Mouse (Mus musculus) C2C12 (cell line): ENCODE results near the gene Cntn6. TPM values are rescaled to one million over a fixed set of nuclear protein-coding genes. Genes with fewer than 3 reads are reported as not detected.

Source experiments
- H3K27me3 ChIP-seq: one replicate; pipeline ENCODE4 v1.6.1; 2011; ENCODE audit not compliant: control insufficient read depth, insufficient read depth, insufficient read length
- H3K36me3 ChIP-seq: one replicate; pipeline ENCODE4 v1.6.1; 2011; ENCODE audit not compliant: control insufficient read depth, insufficient read depth
- H3K4me3 ChIP-seq: one replicate; pipeline ENCODE4 v1.5.1; 2011; ENCODE audit warnings: mild to moderate bottlenecking, control low read depth; ENCODE audit not compliant: poor library complexity, insufficient read depth, severe bottlenecking
- H3K79me2 ChIP-seq: one replicate; pipeline ENCODE4 v1.6.1; 2011; ENCODE audit not compliant: control insufficient read depth, insufficient read depth
- H3K79me3 ChIP-seq: one replicate; pipeline ENCODE4 v1.6.1; 2011; ENCODE audit warnings: low read depth, control low read depth
- H3ac ChIP-seq: one replicate; pipeline ENCODE3; 2011; ENCODE audit warnings: low read depth; ENCODE audit not compliant: control insufficient read depth, insufficient read length
- CEBPB ChIP-seq: IDR thresholded peaks from one replicate; pipeline ENCODE4 v1.6.1; 2011; ENCODE audit warnings: low read depth, mild to moderate bottlenecking, control low read depth, moderate library complexity
- CTCF ChIP-seq: IDR thresholded peaks from one replicate; pipeline ENCODE4 v1.5.1; 2011; ENCODE audit not compliant: control insufficient read depth, insufficient read depth, insufficient read length
- FOSL1 ChIP-seq: IDR thresholded peaks from one replicate; pipeline ENCODE4 v1.8.0; 2011; ENCODE audit warnings: mild to moderate bottlenecking, low read length; ENCODE audit not compliant: poor library complexity, insufficient read depth, severe bottlenecking
- MAX ChIP-seq: IDR thresholded peaks from one replicate; pipeline ENCODE4 v1.6.1; 2011; ENCODE audit warnings: mild to moderate bottlenecking, control low read depth
- MYOD1 ChIP-seq: IDR thresholded peaks from one replicate; pipeline ENCODE4 v1.6.1; 2011; ENCODE audit warnings: low read depth; ENCODE audit not compliant: control insufficient read depth, insufficient read length
- MYOG ChIP-seq: IDR thresholded peaks from one replicate; pipeline ENCODE4 v1.6.1; 2011; ENCODE audit not compliant: control insufficient read depth, insufficient read length; ENCODE audit errors: extremely low read depth
- USF1 ChIP-seq: IDR thresholded peaks from one replicate; pipeline ENCODE4 v1.6.1; 2011; ENCODE audit warnings: low read depth, mild to moderate bottlenecking, control low read depth, moderate library complexity
- polyA plus RNA-seq: library from polyadenylated mRNA; unstranded; fragments of >200 nt; fragmentation: generic; extraction: Trizol; gene quantifications from one replicate; pipeline ENCODE4 v1.2.1, GENCODE M21; 2012; ENCODE audit warnings: missing spikeins

Gene Cntn6
- polyA plus RNA-seq, 1 experiment: not detected

DNA sequence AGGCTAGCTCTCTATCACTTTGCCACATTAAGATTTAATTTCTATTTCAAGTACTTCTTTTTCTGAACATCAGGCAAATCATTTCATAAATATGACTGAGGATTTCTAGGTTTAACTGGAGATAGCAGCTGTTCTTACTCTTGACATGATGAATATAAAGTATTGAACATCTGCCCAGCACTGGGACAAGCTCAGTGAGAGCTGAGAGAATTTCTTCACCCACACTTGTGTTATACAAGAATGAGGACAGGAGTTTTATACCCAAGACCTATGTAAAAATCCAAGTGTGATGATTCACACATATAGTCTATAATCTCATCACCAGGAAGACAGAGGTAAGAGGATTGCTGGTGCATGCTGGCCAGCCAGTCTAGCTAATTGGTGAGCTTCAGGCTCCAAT lies 393.2 kb downstream of the Cntn6 start:
- Histone ChIP-seq H3K4me3 (no peak overlapping the region), H3K79me2 (no peaks in the 10 kb centered on the region), H3K79me3 (no peaks in the 10 kb centered on the region), H3ac (no peak overlapping the region), H3K27me3 (no peaks in the 10 kb centered on the region), H3K36me3 (no peaks in the 10 kb centered on the region)
- no peak for TF ChIP-seq MYOG
- TF ChIP-seq FOSL1: no peak
- no peak for TF ChIP-seq USF1
- TF ChIP-seq CTCF: no peak
- no peak for TF ChIP-seq MAX
- no peak for TF ChIP-seq CEBPB
- TF ChIP-seq MYOD1: no peak

DNA sequence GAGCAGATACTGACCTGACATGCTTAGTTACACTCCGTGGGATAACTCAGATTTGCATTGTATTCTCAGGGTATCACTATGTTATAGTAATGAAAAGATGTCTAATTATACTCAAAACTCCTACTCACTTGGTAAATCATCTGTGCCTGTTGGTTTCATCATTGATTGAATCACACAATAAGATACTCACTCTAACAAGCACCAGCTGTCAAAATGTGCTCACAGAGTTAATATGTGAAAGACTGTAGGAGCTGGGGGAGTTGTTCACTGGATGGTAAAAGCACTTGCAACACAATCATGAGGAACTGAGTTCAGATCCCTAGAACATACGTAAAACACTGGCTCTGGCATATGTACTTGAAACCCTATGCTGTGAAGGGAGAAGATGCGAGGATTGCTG lies 398.5 kb downstream of the Cntn6 start:
- TF ChIP-seq CTCF: no peak
- TF ChIP-seq USF1: no peak
- TF ChIP-seq MYOD1: no peak
- no peak for TF ChIP-seq MYOG
- TF ChIP-seq MAX: no peak
- Histone ChIP-seq H3K27me3 (no peaks in the 10 kb centered on the region), H3K4me3 (no peak overlapping the region), H3ac (no peak overlapping the region), H3K36me3 (no peaks in the 10 kb centered on the region), H3K79me2 (no peaks in the 10 kb centered on the region), H3K79me3 (no peaks in the 10 kb centered on the region)
